Mouse (Mus musculus) yolk sac, embryonic 10.5 days (tissue): ENCODE results near the gene Pax7.
A peak's percentile ranks its signal among the peaks of the same experiment; 100 is the strongest.

Source experiments
- DNase-seq: peaks from one replicate; pipeline ENCODE4 v3.0.0-alpha.2; 2017; ENCODE audit warnings: low spot score

Pax7 gene

GRCm38 (mm10) chr4:139833036-139833634 lies at the start of gene Pax7:
TSS of gene Pax7 (minus strand) at chr4:139833528.
- DNase-seq, result no peak

DNA sequence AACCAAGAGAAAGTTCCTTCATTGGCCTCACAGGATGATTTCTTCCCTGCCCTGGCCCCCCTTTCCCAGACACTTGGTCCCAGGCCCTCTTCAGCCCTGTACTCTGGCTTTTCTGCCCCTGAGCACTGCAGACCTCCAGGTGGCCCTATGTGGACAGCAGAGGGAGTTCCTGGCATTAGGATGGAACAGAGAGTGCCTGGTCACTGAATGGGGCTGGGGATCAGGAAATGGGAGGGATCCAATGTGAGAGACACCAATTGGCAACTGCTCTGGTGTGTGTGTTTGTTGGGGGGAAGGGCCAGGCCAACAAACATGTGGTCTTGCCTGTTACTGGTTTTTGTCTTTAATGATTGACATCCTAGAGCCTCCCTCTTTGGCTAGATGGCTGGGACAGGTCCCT lies 48.5 kb upstream of the Pax7 start:
- DNase-seq, result no peak

DNA sequence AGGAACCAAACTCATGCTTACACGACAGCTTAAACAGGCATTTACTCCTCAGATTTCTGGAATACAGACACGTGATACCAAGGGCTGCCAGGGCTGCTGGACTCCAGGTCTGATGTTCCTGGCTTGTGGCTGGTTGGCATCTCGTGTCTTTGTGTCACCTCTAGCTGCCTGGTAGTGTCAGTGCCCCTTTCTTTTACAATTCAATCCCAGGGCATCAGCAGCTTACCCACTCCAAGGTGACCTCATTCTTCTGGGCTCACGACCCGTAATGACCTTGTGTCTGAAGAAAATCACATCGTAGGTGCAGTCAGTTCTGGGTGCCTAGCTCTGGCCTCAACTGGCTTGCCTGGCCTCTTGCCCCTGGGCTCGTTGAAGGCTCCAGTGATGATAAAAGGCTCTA lies 46.0 kb upstream of the Pax7 start:
- no peak for DNase-seq

GRCm38 (mm10) chr4:139878443-139878842 lies 45.1 kb upstream of the Pax7 start:
- no peak for DNase-seq

DNA sequence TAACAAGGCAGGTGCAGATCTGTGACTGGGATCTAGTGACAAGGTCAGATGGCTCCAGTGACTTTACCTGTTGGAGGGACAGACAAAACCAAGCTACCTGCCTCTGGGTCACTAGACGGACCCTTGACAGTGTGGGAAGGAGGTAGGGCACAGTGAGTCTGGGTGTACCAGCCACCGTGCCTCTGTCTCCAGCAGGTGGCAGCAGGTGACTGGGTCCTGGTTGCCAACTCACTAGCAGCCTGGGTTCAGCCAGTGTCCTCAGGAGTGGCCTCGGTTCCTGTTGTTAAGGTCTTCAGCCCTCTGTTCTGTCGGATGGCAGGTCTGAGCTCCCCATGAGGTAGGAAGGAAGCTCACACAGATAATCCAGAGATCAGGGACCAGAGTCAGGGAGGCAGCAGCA lies 43.9 kb upstream of the Pax7 start:
- peak; percentile 23 for DNase-seq

- DNase-seq, result peak; percentile 30
These were observed 39.3 kb upstream of the Pax7 start for GRCm38 (mm10) chr4:139872595-139872994.

- DNase-seq, result no peak
These were observed 38.4 kb upstream of the Pax7 start for GRCm38 (mm10) chr4:139871699-139872098.

DNA sequence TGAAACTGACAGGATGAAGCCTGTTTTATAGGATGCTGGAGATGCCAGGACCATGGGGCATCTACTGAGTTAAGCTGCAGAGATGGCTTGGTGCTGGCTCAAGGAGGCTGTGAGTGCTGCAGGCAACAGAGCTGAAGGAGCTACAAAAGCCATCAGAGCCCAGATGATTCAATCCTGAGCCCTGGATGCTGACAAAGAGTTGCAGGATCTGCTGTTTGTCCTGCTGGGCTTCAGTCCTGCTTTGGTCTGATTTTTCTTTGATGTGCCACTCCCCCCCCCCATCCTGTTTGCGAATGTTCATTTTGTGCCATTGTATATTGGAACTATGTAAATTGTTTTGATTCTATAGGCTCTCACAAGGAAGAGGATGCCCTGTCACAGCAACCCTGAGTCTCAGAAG lies 29.9 kb upstream of the Pax7 start:
- no peak for DNase-seq

GRCm38 (mm10) chr4:139858635-139859176 lies 25.4 kb upstream of the Pax7 start:
- DNase-seq, result peak; percentile 52

- DNase-seq, result no peak
These were observed 19.1 kb upstream of the Pax7 start for GRCm38 (mm10) chr4:139852219-139853035.

- no peak for DNase-seq
These were observed 18.1 kb upstream of the Pax7 start for GRCm38 (mm10) chr4:139851387-139851786.

DNA sequence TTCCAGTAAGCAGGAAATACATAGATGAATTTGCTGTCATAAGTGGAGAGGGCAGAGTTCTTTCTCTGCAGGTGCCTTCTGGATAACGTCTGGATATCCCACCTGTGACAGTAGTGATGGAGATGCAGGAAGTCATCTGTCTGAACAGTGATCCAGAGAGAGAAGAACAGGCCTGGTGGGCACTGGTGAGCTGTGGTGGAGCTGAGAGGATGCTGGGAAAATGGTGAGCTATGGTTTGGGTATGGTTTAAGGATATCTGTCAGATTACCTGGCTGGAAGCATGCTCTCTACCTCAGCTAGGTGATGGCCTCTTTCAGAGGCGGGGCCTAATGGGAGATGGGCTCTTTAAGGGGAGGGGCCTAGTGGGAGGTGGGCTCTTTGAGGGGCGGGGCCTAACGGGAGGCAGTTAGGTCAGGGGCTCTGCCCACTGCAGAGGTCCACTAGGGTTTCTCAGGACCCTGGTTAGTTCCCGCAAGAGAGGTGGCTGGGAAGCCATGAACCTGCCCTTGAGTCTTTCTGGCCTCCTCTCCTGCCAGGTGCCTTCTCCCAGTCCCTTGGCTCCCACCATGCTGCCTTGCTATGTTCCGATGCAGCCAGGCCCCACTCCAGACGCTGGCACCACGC lies 17.3 kb upstream of the Pax7 start:
- DNase-seq, result no peak

DNA sequence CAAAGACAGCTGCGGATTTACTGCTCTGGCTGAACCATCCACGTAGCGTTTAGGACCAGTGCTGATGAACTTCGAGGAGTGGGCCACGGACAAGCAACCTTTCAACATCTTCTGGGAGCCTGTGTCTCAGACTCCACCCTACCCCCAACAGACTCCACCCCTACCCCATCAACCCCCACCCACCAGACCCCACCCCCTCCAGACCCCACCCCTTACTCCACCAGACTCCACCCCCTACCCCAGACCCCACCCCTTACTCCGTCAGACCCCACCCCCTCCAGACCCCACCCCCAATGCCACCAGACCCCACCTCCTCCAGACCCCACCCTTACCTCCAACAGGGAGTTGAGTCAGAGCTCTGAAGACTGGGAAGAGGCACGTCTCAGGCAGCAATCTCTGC lies 10.1 kb upstream of the Pax7 start:
- no peak for DNase-seq

DNA sequence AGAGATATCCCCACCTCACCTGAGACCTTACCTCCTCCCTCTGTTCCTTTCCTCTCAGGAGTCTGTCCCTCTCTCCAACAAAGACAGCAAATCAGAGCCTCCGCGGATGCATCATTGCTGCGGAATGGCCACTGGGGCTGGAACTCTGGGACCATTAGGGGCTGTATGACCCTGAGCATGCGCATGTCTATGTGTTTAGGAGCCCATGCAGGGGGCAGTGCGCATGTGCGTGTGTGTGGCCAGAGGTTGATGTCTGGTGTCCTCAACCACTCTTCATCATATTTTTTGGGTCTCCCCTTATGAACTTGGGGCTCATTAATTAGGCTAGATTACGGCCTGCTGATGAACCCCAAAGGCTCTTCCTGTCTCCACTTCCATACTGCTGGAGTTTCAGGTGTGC lies 9.6 kb upstream of the Pax7 start:
- DNase-seq, result no peak

DNA sequence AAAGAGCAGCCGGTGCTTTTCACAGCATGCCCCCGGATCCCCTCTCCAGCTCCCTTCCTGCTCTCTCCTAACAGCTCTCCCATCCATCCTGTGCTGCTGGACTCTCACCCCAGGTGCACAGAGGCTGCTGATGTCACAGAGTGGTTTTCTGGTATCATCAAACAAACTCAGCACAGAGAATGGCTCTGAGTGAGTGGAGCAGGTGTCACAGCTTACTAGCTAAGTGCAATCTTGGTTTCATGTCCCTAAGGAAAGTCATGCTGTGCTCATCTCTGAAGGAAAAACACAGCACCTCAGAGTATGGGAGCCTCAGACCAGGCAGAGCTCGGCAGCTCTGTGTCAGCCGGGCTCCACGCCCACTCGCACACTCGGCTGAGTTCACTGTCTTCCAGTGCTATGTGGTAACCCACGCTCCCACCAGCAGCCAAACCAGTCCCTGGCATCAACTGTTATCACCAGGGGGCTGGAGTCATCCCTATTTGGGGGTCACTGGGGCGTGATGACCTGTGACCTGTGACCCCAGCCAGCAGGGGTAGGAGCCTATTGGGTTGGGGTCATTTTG lies 7.7 kb upstream of the Pax7 start:
- no peak for DNase-seq

- no peak for DNase-seq
These were observed 7.1 kb upstream of the Pax7 start for GRCm38 (mm10) chr4:139840442-139840841.

- no peak for DNase-seq
These were observed 3.4 kb upstream of the Pax7 start for GRCm38 (mm10) chr4:139836681-139837080.

- DNase-seq, result no peak
These were observed 2.9 kb upstream of the Pax7 start for GRCm38 (mm10) chr4:139836196-139836595.

GRCm38 (mm10) chr4:139833817-139834401 lies 581 bp upstream of the Pax7 start:
- no peak for DNase-seq

- DNase-seq, result no peak
These were observed 870 bp downstream of the Pax7 start for GRCm38 (mm10) chr4:139832281-139833035.

DNA sequence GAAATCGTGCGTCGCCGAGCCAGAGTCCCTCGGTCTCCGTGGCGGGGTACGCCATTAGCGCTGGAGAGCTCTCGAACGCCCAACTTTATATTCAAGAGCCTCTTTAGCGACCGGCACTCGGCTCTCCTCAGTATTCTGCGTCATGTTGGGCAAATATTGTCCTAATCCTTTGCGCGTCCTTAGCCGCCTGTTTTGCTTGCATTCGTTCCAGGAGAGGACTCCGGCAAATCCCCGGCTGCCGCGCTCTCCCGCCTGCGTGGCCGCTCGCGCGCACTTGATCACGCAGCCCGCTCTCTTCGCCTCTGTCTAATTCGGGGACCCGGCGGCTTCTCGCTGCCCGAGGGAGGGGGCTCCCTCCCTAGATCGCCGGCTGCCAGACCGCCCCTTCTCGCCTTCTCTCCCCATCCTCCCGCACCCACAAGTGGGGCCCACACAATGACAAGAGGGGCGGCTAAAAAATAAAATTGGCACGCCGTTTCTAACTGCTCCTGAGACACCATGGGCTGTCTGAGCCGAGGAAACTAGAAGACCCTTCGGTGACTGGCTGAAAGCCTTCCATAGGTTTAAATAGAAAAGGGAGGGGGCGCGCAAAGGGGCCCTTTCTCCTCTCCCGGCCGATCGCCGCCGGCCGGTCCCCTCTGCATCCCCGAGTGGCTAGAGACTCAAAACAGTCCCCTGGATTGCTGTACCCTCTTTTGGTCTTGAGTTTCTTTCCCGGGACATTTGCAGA lies 1.7 kb downstream of the Pax7 start:
- DNase-seq, result no peak
